Mouse (Mus musculus) hematopoietic stem cell, adult 5-6 weeks (primary cell): ENCODE data around the gene Prkcz. TPM values are rescaled to one million over a fixed set of nuclear protein-coding genes. Genes with fewer than 3 reads are reported as not detected.

Experiments
- ATAC-seq, 2 experiments: fragments of 125-278 bp in 1 of 2; replicated peaks in 1 of 2; 2 replicates each; pipeline ENCODE4 v1.8.0; 2016 to 2017; ENCODE audit warnings: inconsistent platforms in 2 of 2, mild to moderate bottlenecking in 2 of 2, moderate number of reproducible peaks in 2 of 2, low read depth in 1 of 2, moderate TSS enrichment in 1 of 2; ENCODE audit not compliant: low FRiP score in 2 of 2, poor library complexity in 2 of 2, severe bottlenecking in 2 of 2, insufficient read depth in 1 of 2, low TSS enrichment in 1 of 2
- total RNA-seq: library from RNA; stranded (forward); fragments of 172-1452, 232-1000 nt; gene quantifications from 2 replicates; pipeline ENCODE4 v1.2.3, GENCODE M21; 2017

The Prkcz gene
- total RNA-seq, 1 experiment from 2014 or later: not detected

- ATAC-seq: no peak
Observed at GRCm38 (mm10) chr4:155298826-155299225, 62.3 kb downstream of the Prkcz start.

GRCm38 (mm10) chr4:155297057-155297456 lies 64.1 kb downstream of the Prkcz start:
- ATAC-seq: no peak

- ATAC-seq: no peak
Observed at GRCm38 (mm10) chr4:155295996-155296395, 65.2 kb downstream of the Prkcz start.

DNA sequence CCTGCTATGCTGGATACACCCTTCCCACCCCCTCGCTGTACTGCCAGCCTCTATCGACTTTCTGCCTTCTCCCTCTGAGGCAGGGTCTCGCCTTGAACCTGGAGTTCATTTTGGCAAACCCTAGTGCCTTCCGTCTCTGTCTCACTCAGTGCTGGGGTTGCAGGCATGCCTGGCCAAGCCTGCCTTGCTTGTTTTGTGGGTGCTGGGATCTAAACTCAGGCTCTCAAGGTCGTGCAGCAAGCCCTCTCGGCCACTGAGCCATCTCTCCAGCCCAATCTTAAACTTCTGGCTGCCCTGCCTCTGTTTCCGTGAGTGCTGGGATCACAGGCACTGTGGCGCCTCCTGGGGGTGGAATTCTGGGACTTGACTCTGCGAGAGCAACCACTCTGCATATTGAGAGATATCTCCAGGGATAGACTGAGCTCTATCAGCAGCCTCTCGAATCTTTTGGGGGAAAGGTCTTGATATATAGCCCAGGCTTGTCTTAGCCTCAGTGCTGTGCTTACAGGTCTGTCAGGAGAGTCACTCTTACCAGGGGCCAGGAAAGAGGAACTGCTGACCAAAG lies 66.1 kb downstream of the Prkcz start:
- ATAC-seq: no peak

- ATAC-seq: no peak
Observed at GRCm38 (mm10) chr4:155294381-155294780, 66.8 kb downstream of the Prkcz start.

- ATAC-seq: no peak
Observed at GRCm38 (mm10) chr4:155292863-155293262, 68.3 kb downstream of the Prkcz start.

DNA sequence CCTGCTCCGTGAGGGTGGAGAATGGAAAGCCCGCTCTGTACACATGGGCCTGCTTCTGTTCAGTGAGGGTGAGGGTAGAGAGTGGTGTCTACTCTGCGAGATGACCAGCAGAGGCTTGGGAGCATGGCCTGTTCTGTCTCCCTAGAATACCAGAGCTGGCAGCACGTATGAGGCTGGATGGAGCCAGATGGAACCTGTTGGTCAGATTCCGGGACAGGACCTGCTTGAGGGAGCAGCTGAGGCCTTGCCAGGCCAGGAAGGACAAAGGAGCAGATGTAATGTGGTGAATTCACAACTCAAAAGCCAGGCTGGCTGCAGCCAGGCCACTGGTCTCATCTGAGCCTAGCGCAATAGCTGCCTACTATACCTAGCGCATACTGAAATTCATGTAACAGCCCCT lies 71.1 kb downstream of the Prkcz start:
- ATAC-seq: no peak

- no peak for ATAC-seq
Observed at GRCm38 (mm10) chr4:155288586-155288985, 72.6 kb downstream of the Prkcz start.

GRCm38 (mm10) chr4:155287713-155288112 lies 73.4 kb downstream of the Prkcz start:
- no peak for ATAC-seq

GRCm38 (mm10) chr4:155286090-155286489 lies 75.1 kb downstream of the Prkcz start:
- no peak for ATAC-seq

DNA sequence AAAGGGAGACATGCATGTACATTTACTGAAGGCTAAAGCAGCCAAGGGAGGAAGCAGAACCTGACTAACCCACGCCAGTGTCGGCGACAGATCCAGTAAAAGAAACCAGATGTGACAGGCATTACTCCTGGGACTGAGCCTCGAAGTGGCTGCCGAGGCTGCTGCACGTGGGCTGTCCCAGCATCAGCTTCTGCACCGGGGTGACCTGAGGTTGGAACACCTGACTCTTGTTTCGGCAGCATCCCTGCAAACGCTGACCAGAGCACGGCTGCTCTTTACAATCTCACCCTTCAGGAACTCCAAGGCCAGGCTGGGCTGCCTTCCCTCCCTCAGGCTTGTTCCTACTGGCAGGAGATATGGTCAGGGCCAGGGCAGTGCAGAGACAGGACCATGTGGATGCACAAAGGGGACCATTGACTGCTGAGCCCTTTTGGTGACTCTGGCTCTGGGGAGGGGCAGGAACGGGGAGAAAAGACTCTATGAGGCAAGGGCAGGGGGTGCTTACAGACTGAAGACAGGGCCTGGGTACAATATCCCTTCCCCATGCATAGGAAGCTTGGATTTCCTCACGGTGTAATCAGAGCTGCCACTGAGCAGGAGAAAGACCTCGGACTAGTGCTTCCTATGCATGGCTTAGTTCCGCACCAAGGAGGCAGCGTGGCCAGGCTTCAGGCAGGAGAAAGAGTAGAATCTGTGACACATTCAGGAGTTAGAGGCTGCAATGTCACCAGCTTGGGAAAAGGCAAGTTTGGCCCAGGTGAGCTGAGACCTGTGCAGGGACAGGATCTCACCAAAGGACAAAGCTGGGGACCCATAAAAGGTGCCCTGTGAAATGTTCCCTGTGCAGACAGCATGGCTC lies 76.4 kb downstream of the Prkcz start:
- ATAC-seq: no peak

DNA sequence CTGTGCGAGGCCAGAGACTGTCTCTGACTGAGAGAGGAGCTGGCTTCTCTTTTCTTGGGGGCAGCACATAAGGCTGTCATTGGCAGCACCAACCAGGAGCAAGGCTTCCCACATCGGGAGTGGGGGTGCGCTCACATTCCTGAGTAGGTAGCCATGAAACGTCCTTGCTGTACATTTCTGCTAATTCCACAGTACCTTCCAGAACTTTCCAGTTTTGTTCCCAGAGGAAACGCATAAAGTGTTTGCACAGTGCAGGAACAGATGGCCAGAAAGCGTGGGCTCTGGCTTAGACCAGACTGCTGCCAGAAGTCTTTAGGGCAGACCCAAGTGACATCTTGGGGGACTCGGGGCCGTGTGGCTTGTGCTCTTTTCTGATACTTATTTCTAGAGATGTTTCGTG lies 77.6 kb downstream of the Prkcz start:
- no peak for ATAC-seq

- peak in 1 of 2 experiments; percentile 26; a peak in 1 of 4 replicates for ATAC-seq
Observed at GRCm38 (mm10) chr4:155283001-155283503, 78.1 kb downstream of the Prkcz start.

GRCm38 (mm10) chr4:155282231-155282630 lies 78.9 kb downstream of the Prkcz start:
- no peak for ATAC-seq

- no peak for ATAC-seq
Observed at GRCm38 (mm10) chr4:155281652-155282051, 79.5 kb downstream of the Prkcz start.

GRCm38 (mm10) chr4:155281227-155281626 lies 79.9 kb downstream of the Prkcz start:
- no peak for ATAC-seq

DNA sequence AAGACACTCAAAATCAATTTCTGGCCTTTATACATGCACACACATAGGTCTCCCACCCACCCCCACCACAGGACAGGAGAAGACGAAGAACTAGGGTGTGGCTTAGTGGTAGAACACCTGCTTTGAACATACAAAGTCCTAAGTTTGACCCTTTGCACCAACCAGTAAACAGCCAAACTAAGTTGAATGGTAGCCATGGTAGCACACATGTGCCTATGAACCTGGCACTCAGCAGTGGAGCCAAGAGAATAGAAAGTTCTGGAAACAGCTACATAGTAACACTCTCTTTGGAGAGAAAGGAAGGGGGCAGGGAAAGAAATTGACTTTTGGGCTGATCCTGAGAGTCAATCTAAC lies 80.4 kb downstream of the Prkcz start:
- ATAC-seq: no peak

GRCm38 (mm10) chr4:155279926-155280767 lies 81.0 kb downstream of the Prkcz start:
- no peak for ATAC-seq
